Mouse (Mus musculus): ENCODE results near the gene Rnft1. TPM values are rescaled to one million over a fixed set of nuclear protein-coding genes. Genes with fewer than 3 reads are reported as not detected.
"Not testable (repeated sequence)": the region's sequence is repeated elsewhere in the genome, so short reads cannot be mapped to it uniquely, and the experiment has no call there.

Gene Rnft1
- polyA plus RNA-seq, 2 experiments: 3.2 to 15.9 TPM

GRCm38 (mm10) chr11:86457545-86457944 lies 26.9 kb upstream of the Rnft1 start:
- WGBS (ENCODE audit: insufficient replicate concordance): 66% methylated on average over 6 of the region's 6 CpGs

GRCm38 (mm10) chr11:86458866-86459265 lies 25.6 kb upstream of the Rnft1 start:
- Histone ChIP-seq H3K9ac (replicated peaks) (no peak overlapping the region), H3K36me3 (replicated peaks; ENCODE audit: control insufficient read depth, insufficient read depth, low read depth) (no peaks in the 10 kb centered on the region), H3K4me2 (ENCODE audit: low read depth) (no peak overlapping the region), H3K27me3 (ENCODE audit: control insufficient read depth, insufficient read depth, low read length) (no peaks in the 10 kb centered on the region), H3K4me1 (replicated peaks; ENCODE audit: control insufficient read depth in 2 of 2, insufficient read depth in 2 of 2, low read length in 1 of 2) (no peaks in the 10 kb centered on the region), H3K27ac (no peak overlapping the region), H3K4me3 (ENCODE audit: insufficient read depth in 1 of 2, low read depth in 2 of 2, low read length in 2 of 2) (no peak overlapping the region), H3K9me3 (ENCODE audit: control insufficient read depth, low read length) (no peaks in the 10 kb centered on the region)
- no peak for ATAC-seq (ENCODE audit: insufficient read depth)
- WGBS (ENCODE audit: insufficient replicate concordance): 81% methylated on average over 6 of the region's 6 CpGs
- DNase-seq (ENCODE audit: low read depth in 3 of 3, low spot score in 3 of 3): no peak
- no peak for TF ChIP-seq CTCF (IDR thresholded peaks at IDR 0.05; ENCODE audit: low read depth)
- TF ChIP-seq EP300 (IDR thresholded peaks at IDR 0.05; ENCODE audit: low read depth): no peak

More at GRCm38 (mm10) chr11:86457545-86457944, 26.9 kb upstream of the Rnft1 start:
- Histone ChIP-seq H3K9me3 (ENCODE audit: control insufficient read depth, low read length) (no peaks in the 10 kb centered on the region), H3K27ac (no peak overlapping the region), H3K4me2 (ENCODE audit: low read depth) (no peak overlapping the region), H3K36me3 (replicated peaks; ENCODE audit: control insufficient read depth, insufficient read depth, low read depth) (no peaks in the 10 kb centered on the region), H3K4me3 (ENCODE audit: insufficient read depth in 1 of 2, low read depth in 2 of 2, low read length in 2 of 2) (no peak overlapping the region), H3K9ac (replicated peaks) (no peak overlapping the region), H3K4me1 (replicated peaks; ENCODE audit: control insufficient read depth in 2 of 2, insufficient read depth in 2 of 2, low read length in 1 of 2) (no peaks in the 10 kb centered on the region), H3K27me3 (ENCODE audit: control insufficient read depth, insufficient read depth, low read length) (no peaks in the 10 kb centered on the region)
- DNase-seq (ENCODE audit: low read depth in 3 of 3, low spot score in 3 of 3): no peak
- TF ChIP-seq CTCF (IDR thresholded peaks at IDR 0.05; ENCODE audit: low read depth): no peak
- TF ChIP-seq EP300 (IDR thresholded peaks at IDR 0.05; ENCODE audit: low read depth): no peak
- ATAC-seq (ENCODE audit: insufficient read depth): no peak

GRCm38 (mm10) chr11:86462579-86462978 lies 21.9 kb upstream of the Rnft1 start:
- Histone ChIP-seq H3K4me3 (ENCODE audit: insufficient read depth in 1 of 2, low read depth in 2 of 2, low read length in 2 of 2) (no peak overlapping the region), H3K27me3 (ENCODE audit: control insufficient read depth, insufficient read depth, low read length) (no peaks in the 10 kb centered on the region), H3K4me1 (replicated peaks; ENCODE audit: control insufficient read depth in 2 of 2, insufficient read depth in 2 of 2, low read length in 1 of 2) (no peaks in the 10 kb centered on the region), H3K9me3 (ENCODE audit: control insufficient read depth, low read length) (no peaks in the 10 kb centered on the region), H3K4me2 (ENCODE audit: low read depth) (no peak overlapping the region), H3K36me3 (replicated peaks; ENCODE audit: control insufficient read depth, insufficient read depth, low read depth) (no peaks in the 10 kb centered on the region), H3K9ac (replicated peaks) (no peak overlapping the region), H3K27ac (no peak overlapping the region)
- ATAC-seq (ENCODE audit: insufficient read depth) (no peak), DNase-seq (ENCODE audit: low read depth in 3 of 3, low spot score in 3 of 3) (no peak)
- no peak for TF ChIP-seq CTCF (IDR thresholded peaks at IDR 0.05; ENCODE audit: low read depth)
- TF ChIP-seq EP300 (IDR thresholded peaks at IDR 0.05; ENCODE audit: low read depth): no peak

- H3K27me3 ChIP-seq (ENCODE audit: control insufficient read depth, insufficient read depth, low read length); H3K4me2 ChIP-seq (ENCODE audit: low read depth); H3K9ac ChIP-seq (replicated peaks); ATAC-seq (ENCODE audit: insufficient read depth); H3K27ac ChIP-seq; H3K36me3 ChIP-seq (replicated peaks; ENCODE audit: control insufficient read depth, insufficient read depth, low read depth); H3K4me1 ChIP-seq (replicated peaks; ENCODE audit: control insufficient read depth in 2 of 2, insufficient read depth in 2 of 2, low read length in 1 of 2); H3K9me3 ChIP-seq (ENCODE audit: control insufficient read depth, low read length); H3K4me3 ChIP-seq (ENCODE audit: insufficient read depth in 1 of 2, low read depth in 2 of 2, low read length in 2 of 2): not testable (repeated sequence)
- 14% methylated on average over 8 of the region's 8 CpGs for WGBS (ENCODE audit: insufficient replicate concordance)
- peak; percentile 75 for TF ChIP-seq CTCF (IDR thresholded peaks at IDR 0.05; ENCODE audit: low read depth)
- peak; percentile 39 to 58 (median 45) for DNase-seq (ENCODE audit: low read depth in 3 of 3, low spot score in 3 of 3)
Observed at GRCm38 (mm10) chr11:86464275-86464674, 20.2 kb upstream of the Rnft1 start.

- 72% methylated on average over 8 of the region's 8 CpGs for WGBS (ENCODE audit: insufficient replicate concordance)
- Histone ChIP-seq H3K4me2 (ENCODE audit: low read depth) (no peak overlapping the region), H3K36me3 (replicated peaks; ENCODE audit: control insufficient read depth, insufficient read depth, low read depth) (no peaks in the 10 kb centered on the region), H3K4me1 (replicated peaks; ENCODE audit: control insufficient read depth in 2 of 2, insufficient read depth in 2 of 2, low read length in 1 of 2) (no peaks in the 10 kb centered on the region), H3K4me3 (ENCODE audit: insufficient read depth in 1 of 2, low read depth in 2 of 2, low read length in 2 of 2) (no peak overlapping the region), H3K27ac (no peak overlapping the region), H3K9me3 (ENCODE audit: control insufficient read depth, low read length) (no peaks in the 10 kb centered on the region), H3K9ac (replicated peaks) (no peak overlapping the region), H3K27me3 (ENCODE audit: control insufficient read depth, insufficient read depth, low read length) (no peaks in the 10 kb centered on the region)
- ATAC-seq (ENCODE audit: insufficient read depth): no peak
- no peak for DNase-seq (ENCODE audit: low read depth in 3 of 3, low spot score in 3 of 3)
- TF ChIP-seq CTCF (IDR thresholded peaks at IDR 0.05; ENCODE audit: low read depth) (no peak), EP300 (IDR thresholded peaks at IDR 0.05; ENCODE audit: low read depth) (no peak)
Observed at GRCm38 (mm10) chr11:86468345-86468744, 16.1 kb upstream of the Rnft1 start.
